Mouse (Mus musculus) embryonic facial prominence, embryonic 15.5 days (tissue): Measurements from ENCODE around the gene Olfr628. TPM values are rescaled to one million over a fixed set of nuclear protein-coding genes. Genes with fewer than 3 reads are reported as not detected.
"Not testable (repeated sequence)": the region's sequence is repeated elsewhere in the genome, so short reads cannot be mapped to it uniquely, and the experiment has no call there.

Source experiments
- ATAC-seq: fragments of 200-750 bp; cut with Nextera tagmentation; 2 replicates; pipeline ENCODE4 v1.8.0; 2017; ENCODE audit warnings: low read depth, moderate TSS enrichment; ENCODE audit not compliant: insufficient number of reproducible peaks, low FRiP score, low TSS enrichment
- H3K27ac ChIP-seq: fragments of 300-500 bp; sonication (generic); replicated peaks from 2 replicates; pipeline ENCODE4 v1.5.1; 2015; ENCODE audit warnings: mild to moderate bottlenecking, inconsistent platforms
- H3K27me3 ChIP-seq: fragments of 300-500 bp; sonication (generic); 2 replicates; pipeline ENCODE4 v1.6.1; 2015; ENCODE audit warnings: inconsistent platforms
- H3K36me3 ChIP-seq: fragments of 300-500 bp; sonication (generic); 2 replicates; pipeline ENCODE4 v1.6.1; 2015; ENCODE audit warnings: mild to moderate bottlenecking, inconsistent platforms
- H3K4me1 ChIP-seq: fragments of 300-500 bp; sonication (generic); 2 replicates; pipeline ENCODE4 v1.6.1; 2015; ENCODE audit warnings: inconsistent platforms
- H3K4me2 ChIP-seq: fragments of 300-500 bp; sonication (generic); replicated peaks from 2 replicates; pipeline ENCODE4 v1.6.1; 2015; ENCODE audit warnings: mild to moderate bottlenecking, inconsistent platforms
- H3K4me3 ChIP-seq: fragments of 300-500 bp; sonication (generic); replicated peaks from 2 replicates; pipeline ENCODE4 v1.5.1; 2015; ENCODE audit warnings: mild to moderate bottlenecking, inconsistent platforms
- H3K9ac ChIP-seq: fragments of 300-500 bp; sonication (generic); 2 replicates; pipeline ENCODE4 v1.6.1; 2015; ENCODE audit warnings: inconsistent platforms
- H3K9me3 ChIP-seq: fragments of 300-500 bp; sonication (generic); replicated peaks from 2 replicates; pipeline ENCODE4 v1.6.1; 2016; ENCODE audit warnings: inconsistent platforms
- WGBS: fragments of 180-500 bp; shearing (Covaris S2); methylation state at CpG from one replicate; pipeline ENCODE4 v1.1.7; 2015; 5-methylcytosine and 5-hydroxymethylcytosine counted together
- polyA plus RNA-seq: library from polyadenylated mRNA; unstranded; fragments of >200 nt; fragmentation: Nextera tagmentation; extraction: Ambion mirVana; gene quantifications from 2 replicates; pipeline ENCODE4 v1.2.1, GENCODE M21; 2015

Gene Olfr628
- polyA plus RNA-seq, result not detected in 2 replicates

DNA sequence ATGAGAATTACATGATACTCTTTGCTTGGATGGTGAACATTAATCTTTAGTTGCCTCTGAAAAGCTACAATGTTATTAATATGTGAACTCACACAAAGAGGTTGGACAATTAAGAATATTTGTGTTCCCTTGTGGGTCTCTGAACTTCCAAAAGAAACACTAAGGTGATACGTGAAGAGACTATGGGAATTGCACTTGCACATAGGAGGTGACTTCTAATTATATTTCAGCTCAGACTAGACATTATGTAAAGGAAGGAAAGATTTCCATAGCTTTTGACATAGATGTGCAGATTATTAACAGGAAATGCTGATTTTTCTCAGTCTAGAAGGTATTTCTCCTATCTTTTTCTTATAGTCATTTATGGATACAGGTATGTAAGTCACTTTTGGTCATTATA lies at the start of gene Olfr628:
Olfr628 (plus strand) TSS at position 301 of the 400 bp plus-strand sequence.
- Histone ChIP-seq H3K4me2 (no peak within 1 kb of the TSS), H3K9me3 (no peaks in the 10 kb centered on the region), H3K36me3 (no peaks in the 10 kb centered on the region), H3K4me3 (no peak within 1 kb of the TSS), H3K4me1 (no peaks in the 10 kb centered on the region), H3K27ac (no peak within 1 kb of the TSS), H3K9ac (no peak within 1 kb of the TSS), H3K27me3 (no peaks in the 10 kb centered on the region)
- 93% methylated on average over 1 of the region's 1 CpGs for WGBS
- ATAC-seq, result no peak

DNA sequence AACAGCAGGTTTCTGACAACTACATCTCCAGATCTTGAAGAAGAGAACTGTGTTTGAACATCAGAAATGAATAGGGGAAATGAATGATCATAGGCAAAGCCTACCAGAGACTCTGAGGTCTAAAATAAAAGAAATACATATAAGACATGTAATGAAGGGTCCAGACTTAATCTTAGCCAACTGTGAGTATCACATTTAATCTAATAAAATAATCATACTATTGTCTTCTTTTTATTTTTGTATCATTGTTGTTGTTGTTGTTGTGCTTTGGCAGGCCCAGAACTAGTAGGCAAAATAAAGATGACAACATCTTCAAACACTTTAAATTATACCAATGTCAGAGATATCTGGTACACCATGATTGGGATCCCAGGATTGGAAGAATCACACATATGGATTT lies 47.8 kb upstream of the Olfr628 start, which contains the start of gene Olfr625-ps1:
Olfr625-ps1 (plus strand) TSS at position 301 of the 400 bp plus-strand sequence.
- Histone ChIP-seq H3K27ac (no peak within 1 kb of the TSS), H3K9me3 (no peaks in the 10 kb centered on the region), H3K4me1 (no peaks in the 10 kb centered on the region), H3K4me2 (no peak within 1 kb of the TSS), H3K4me3 (no peak within 1 kb of the TSS), H3K27me3 (no peaks in the 10 kb centered on the region), H3K36me3 (no peaks in the 10 kb centered on the region), H3K9ac (no peak within 1 kb of the TSS)
- no peak for ATAC-seq

DNA sequence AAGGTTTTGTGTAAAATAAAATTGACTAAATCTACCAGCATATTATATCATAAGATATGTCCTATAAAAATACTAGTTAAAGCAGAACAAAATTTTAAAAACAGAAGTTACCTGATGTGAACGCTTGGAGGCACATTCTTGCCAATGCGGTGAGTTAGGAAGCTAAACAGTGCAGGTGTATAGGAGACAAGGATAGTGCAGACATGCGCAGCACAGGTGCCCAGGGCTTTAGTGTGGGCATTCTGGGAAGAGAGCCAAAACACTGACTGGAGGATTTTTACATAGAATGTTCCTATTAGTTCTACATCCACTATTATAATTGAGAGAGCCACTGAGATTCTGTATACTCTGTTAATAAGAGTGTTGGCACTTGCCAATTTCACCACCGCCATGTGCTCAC lies 30.7 kb upstream of the Olfr628 start:
- Histone ChIP-seq H3K27ac (no peak overlapping the region), H3K4me1 (no peaks in the 10 kb centered on the region), H3K36me3 (no peaks in the 10 kb centered on the region), H3K9me3 (no peaks in the 10 kb centered on the region), H3K4me3 (no peak overlapping the region), H3K9ac (no peak overlapping the region), H3K27me3 (no peaks in the 10 kb centered on the region), H3K4me2 (no peak overlapping the region)
- 86% methylated on average over 4 of the region's 4 CpGs for WGBS
- no peak for ATAC-seq

DNA sequence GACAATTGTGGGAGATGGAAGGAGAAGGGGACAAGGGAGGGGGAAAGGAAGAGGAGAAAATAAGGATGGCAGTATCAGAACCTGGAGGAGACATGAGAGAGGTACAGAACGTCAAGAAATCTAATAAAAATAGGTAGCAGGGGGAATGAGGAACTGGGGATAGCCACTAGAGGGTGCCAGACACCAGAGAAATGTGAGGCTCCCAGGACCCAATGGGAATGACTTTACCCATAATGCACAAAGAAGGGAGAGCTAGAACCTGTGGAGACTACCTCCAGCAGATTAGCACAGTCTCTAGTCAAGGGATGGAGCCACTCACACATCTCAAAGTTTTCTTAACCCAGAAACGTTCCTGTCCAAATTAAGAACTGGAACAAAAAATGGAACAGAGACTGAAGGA lies 18.1 kb upstream of the Olfr628 start:
- ATAC-seq, result no peak
- Histone ChIP-seq H3K27me3 (no peaks in the 10 kb centered on the region), H3K4me1 (no peaks in the 10 kb centered on the region), H3K36me3 (no peaks in the 10 kb centered on the region), H3K4me3 (no peak overlapping the region), H3K9ac (no peak overlapping the region), H3K27ac (no peak overlapping the region), H3K4me2 (no peak overlapping the region), H3K9me3 (no peaks in the 10 kb centered on the region)
- 36% methylated on average over 2 of the region's 2 CpGs for WGBS

DNA sequence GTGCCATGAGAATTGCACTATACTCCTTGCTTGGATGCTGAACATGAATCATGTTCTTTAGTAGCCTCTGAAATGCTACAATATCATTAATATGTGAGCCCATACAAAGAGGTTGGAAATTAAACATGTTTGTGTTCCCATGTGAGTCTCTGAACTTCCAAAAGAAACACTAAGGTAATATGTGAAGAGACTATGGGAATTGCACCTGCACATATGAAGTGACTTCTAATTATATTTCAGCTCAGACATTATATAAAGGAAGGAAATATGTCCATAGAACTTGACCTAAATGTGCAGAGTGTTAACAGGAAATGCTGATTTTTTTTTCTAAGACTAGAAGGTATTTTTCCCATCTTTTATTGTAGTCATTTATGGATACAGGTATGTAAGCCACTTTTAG lies 15.8 kb upstream of the Olfr628 start, which contains the start of gene Olfr243:
Olfr243 (plus strand) TSS at position 301 of the 400 bp plus-strand sequence.
- H3K27ac ChIP-seq, result no peak within 1 kb of the TSS
- H3K4me2 ChIP-seq, result no peak within 1 kb of the TSS
- H3K36me3 ChIP-seq, result no peaks in the 10 kb centered on the region
- H3K9me3 ChIP-seq, result no peaks in the 10 kb centered on the region
- no peak within 1 kb of the TSS for H3K9ac ChIP-seq
- H3K27me3 ChIP-seq, result no peaks in the 10 kb centered on the region
- H3K4me3 ChIP-seq, result no peak within 1 kb of the TSS
- no peak for ATAC-seq
- no peaks in the 10 kb centered on the region for H3K4me1 ChIP-seq

DNA sequence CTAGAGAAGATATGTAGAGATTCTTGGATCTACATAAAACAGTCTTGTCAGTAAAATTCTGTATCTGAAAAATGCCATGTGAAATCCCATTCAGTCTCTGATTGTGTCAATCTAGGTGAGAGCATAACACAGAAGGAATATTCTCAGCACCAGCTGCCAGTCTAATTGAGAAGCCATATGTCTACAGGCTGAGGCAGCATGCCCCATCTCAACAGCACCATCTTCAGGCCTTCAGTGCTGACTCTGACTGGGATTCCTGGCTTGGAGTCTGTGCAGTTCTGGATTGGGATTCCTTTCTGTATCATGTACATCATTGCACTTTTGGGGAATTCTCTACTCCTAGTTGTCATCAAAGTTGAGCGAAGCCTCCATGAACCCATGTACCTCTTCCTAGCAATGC lies 13.8 kb upstream of the Olfr628 start:
- ATAC-seq, H3K27ac ChIP-seq, H3K4me1 ChIP-seq, H3K4me2 ChIP-seq, H3K27me3 ChIP-seq, H3K9me3 ChIP-seq, H3K9ac ChIP-seq, H3K36me3 ChIP-seq, H3K4me3 ChIP-seq: not testable (repeated sequence)
- WGBS, result 96% methylated on average over 1 of the region's 1 CpGs

DNA sequence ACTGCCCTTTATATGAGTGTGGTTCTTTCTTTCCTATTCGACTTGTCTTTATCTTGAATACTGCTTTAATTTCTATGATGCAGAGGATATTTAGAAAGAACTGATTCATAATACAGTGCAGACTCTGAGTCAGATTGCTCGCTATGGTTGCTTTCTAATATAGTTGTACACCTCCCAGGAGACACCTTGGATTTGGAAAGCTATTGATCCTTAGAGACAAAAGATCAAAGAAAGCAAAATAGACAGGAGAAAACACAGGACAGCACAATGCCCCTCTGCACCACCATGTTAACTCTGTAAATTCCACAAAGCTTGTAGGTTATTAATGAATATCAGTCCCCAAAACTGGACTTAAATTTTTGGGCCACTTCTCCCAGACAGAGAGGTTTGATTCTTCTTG lies 14.7 kb downstream of the Olfr628 start, which contains the start of gene Olfr629:
Olfr629 (minus strand) TSS at position 101 of the 400 bp plus-strand sequence.
- 79% methylated on average over 2 of the region's 2 CpGs for WGBS
- H3K27me3 ChIP-seq, result no peaks in the 10 kb centered on the region
- no peak for ATAC-seq
- no peaks in the 10 kb centered on the region for H3K9me3 ChIP-seq
- H3K4me2 ChIP-seq, result no peak within 1 kb of the TSS
- no peaks in the 10 kb centered on the region for H3K36me3 ChIP-seq
- H3K4me3 ChIP-seq, result no peak within 1 kb of the TSS
- no peak within 1 kb of the TSS for H3K27ac ChIP-seq
- H3K9ac ChIP-seq, result no peak within 1 kb of the TSS
- H3K4me1 ChIP-seq, result no peaks in the 10 kb centered on the region

DNA sequence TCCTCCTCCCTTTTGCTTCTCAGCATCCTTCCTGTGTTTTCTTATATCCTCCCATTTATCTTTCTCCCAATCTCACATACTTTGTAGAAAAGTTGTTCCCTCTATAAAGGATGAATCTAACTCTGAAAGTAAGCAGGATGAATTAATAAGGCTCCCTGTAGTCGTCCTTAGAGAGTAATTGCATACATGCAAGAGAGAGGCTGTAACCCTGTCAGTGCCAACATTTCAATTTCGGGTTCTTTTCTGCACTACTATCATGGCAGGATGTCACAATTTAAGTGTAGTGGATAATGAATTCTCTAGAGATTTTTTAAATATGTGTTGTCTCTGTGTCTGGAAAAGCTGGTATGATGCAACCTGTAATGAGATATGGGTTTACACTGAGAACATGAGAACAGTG lies 27.1 kb downstream of the Olfr628 start, which contains the start of gene Olfr630:
Olfr630 (minus strand) TSS at position 101 of the 400 bp plus-strand sequence.
- ATAC-seq, result no peak
- no peaks in the 10 kb centered on the region for H3K36me3 ChIP-seq
- no peaks in the 10 kb centered on the region for H3K9me3 ChIP-seq
- no peaks in the 10 kb centered on the region for H3K27me3 ChIP-seq
- H3K9ac ChIP-seq, result no peak within 1 kb of the TSS
- WGBS, result 37% methylated on average over 2 of the region's 2 CpGs
- no peak within 1 kb of the TSS for H3K4me3 ChIP-seq
- H3K27ac ChIP-seq, result no peak within 1 kb of the TSS
- no peak within 1 kb of the TSS for H3K4me2 ChIP-seq
- H3K4me1 ChIP-seq, result no peaks in the 10 kb centered on the region

DNA sequence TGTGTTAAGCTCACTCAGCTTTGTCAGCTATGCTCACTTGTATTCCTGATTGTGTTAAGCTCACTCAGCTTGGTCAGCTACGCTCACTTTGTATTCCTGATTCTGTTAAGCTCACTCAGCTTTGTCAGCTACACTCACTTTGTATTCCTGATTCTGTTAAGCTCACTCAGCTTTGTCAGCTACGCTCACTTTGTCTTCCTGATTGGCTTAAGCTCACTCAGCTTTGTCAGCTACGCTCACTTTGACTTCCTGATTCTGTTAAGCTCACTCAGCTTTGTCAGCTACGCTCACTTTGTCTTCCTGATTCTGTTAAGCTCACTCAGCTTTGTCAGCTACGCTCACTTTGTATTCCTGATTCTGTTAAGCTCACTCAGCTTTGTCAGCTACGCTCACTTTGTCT lies 32.0 kb downstream of the Olfr628 start:
- H3K4me3 ChIP-seq, H3K9me3 ChIP-seq, ATAC-seq, H3K36me3 ChIP-seq, H3K4me1 ChIP-seq, H3K9ac ChIP-seq, H3K27me3 ChIP-seq, H3K27ac ChIP-seq, H3K4me2 ChIP-seq: not testable (repeated sequence)
- WGBS, result 85% methylated on average over 6 of the region's 6 CpGs

DNA sequence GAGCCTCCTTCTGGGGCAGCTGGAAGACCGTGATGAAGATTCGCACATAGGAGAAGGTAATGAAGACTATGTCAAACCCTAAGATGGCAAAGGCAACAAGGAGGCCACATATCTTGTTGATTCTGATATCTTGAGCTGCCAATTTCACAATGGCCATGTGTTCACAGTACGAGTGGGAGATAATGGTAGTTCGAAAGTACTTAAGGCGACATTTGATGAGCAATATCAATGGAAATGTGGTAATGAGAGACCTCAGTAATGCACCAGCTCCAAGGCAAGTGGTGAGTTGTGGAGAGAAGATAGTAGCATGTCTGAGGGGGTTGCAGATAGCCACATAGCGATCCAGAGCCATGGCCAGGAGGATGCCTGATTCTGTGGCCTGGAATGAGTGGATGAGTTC lies 37.5 kb downstream of the Olfr628 start:
- not testable (repeated sequence) for ATAC-seq, H3K4me3 ChIP-seq
- 85% methylated on average over 6 of the region's 6 CpGs for WGBS

DNA sequence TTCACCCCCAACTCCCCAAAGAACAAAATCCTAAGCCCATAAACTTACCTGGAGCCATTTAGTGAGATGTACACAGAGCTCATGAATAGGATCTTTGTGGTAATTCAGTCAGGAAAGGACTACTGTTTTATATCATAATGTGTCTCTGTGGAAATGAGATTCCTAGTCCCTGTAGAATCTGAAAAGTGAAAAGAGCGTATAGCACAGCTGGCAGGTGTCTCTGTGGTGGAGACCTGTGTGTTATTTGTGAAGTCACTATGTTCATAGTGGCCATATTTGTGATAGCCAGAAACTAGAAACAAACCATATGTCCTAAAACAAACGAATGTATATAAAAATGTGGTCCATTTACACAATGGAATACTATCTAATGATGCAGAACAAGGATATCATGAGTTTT lies 41.3 kb downstream of the Olfr628 start, which contains the start of gene Olfr69:
Olfr69 (minus strand) TSS at position 101 of the 400 bp plus-strand sequence.
- WGBS, result 62% methylated on average over 2 of the region's 2 CpGs
- no peaks in the 10 kb centered on the region for H3K36me3 ChIP-seq
- H3K9ac ChIP-seq, result no peak within 1 kb of the TSS
- no peak within 1 kb of the TSS for H3K4me3 ChIP-seq
- H3K27ac ChIP-seq, result no peak within 1 kb of the TSS
- H3K4me2 ChIP-seq, result no peak within 1 kb of the TSS
- H3K9me3 ChIP-seq, result no peaks in the 10 kb centered on the region
- no peak for ATAC-seq
- H3K27me3 ChIP-seq, result no peaks in the 10 kb centered on the region
- H3K4me1 ChIP-seq, result no peaks in the 10 kb centered on the region

More for the DNA sequence above, 37.5 kb downstream of the Olfr628 start:
- H3K9ac ChIP-seq, H3K27me3 ChIP-seq, H3K36me3 ChIP-seq, H3K27ac ChIP-seq, H3K4me1 ChIP-seq, H3K9me3 ChIP-seq, H3K4me2 ChIP-seq: not testable (repeated sequence)

DNA sequence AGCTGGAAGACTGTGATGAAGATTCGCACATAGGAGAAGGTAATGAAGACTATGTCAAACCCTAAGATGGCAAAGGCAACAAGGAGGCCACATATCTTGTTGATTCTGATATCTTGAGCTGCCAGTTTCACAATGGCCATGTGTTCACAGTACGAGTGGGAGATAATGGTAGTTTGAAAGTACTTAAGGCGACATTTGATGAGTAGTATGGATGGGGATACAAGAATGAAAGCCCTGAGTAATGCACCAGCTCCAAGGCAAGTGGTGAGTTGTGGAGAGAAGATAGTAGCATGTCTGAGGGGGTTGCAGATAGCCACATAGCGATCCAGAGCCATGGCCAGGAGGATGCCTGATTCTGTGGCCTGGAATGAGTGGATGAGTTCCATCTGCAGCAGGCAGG lies 47.5 kb downstream of the Olfr628 start:
- H3K27me3 ChIP-seq, H3K4me2 ChIP-seq, H3K9me3 ChIP-seq, H3K4me3 ChIP-seq, ATAC-seq, H3K27ac ChIP-seq, H3K4me1 ChIP-seq, H3K9ac ChIP-seq, H3K36me3 ChIP-seq: not testable (repeated sequence)
- WGBS, result 82% methylated on average over 4 of the region's 4 CpGs
